Mouse (Mus musculus): ENCODE measurements at regions not wholly inside any gene's neighbourhood (a gene's known extent, or its start where the extent isn't known, plus 50 kb on each side); places are given as distances from the start of the nearest gene placed in this dataset.

DNA sequence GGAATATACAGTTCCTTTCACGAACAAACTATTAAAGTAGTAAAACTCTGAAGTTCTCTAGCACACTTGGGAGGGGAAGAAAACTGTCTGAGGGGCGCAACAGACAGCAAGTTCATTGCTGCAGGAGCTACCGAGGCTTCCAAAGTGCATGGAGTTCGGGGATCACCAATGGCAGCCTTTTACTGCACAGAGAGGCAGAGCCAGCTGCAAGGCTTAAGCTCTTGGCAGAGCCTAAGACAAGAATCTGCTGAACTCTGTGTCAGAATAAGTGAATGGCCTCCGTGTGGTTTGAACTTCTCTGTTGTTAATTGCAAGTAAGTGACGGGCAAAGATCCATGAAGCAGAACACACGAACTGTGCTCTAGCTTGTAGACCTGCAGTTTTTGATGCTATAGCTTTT lies 656.2 kb downstream of the Slc16a7 start:
- no peaks in the 10 kb centered on the region for H3K9me3 ChIP-seq (ENCODE audit: low read depth, low read length)
- H3K4me3 ChIP-seq (ENCODE audit: low read depth, low read length), result no peak overlapping the region
- H3K27me3 ChIP-seq (ENCODE audit: insufficient read depth, low read length), result no peaks in the 10 kb centered on the region
- 72% methylated on average over 7 of the region's 7 CpGs for WGBS
- no peak for TF ChIP-seq CTCF (IDR thresholded peaks at IDR 0.05; ENCODE audit: low read depth)
- H3K9ac ChIP-seq, result no peak overlapping the region
- ATAC-seq (ENCODE audit: insufficient read depth), result no peak
- H3K4me2 ChIP-seq, result no peak overlapping the region
- no peaks in the 10 kb centered on the region for H3K4me1 ChIP-seq (ENCODE audit: insufficient read depth)
- no peaks in the 10 kb centered on the region for H3K36me3 ChIP-seq (ENCODE audit: insufficient read depth)
- no peak overlapping the region for H3K27ac ChIP-seq (ENCODE audit: low read depth)
- no peak for DNase-seq

DNA sequence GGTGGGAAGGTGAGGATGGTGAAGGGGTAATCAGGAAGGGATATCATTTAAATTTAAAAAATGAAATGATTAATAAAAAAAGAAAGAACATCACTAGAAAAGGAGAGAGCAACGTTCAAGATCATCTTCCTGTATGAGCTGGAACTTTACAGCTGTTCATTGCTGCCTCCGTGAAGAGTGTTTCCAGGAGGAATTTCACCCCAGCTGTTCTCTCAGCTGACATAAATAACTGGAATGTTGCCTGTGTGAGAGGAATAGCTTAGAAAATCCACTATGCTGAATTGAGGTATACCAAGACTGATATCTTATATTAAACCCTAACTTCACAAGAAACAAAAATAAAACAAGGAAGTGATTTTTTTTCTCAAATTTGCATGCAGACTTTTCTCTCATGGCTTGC lies 656.9 kb downstream of the Slc16a7 start:
- WGBS, result 41% methylated on average over 2 of the region's 2 CpGs
- Histone ChIP-seq H3K4me1 (ENCODE audit: insufficient read depth) (no peaks in the 10 kb centered on the region), H3K9me3 (ENCODE audit: low read depth, low read length) (no peaks in the 10 kb centered on the region), H3K4me3 (ENCODE audit: low read depth, low read length) (no peak overlapping the region), H3K27me3 (ENCODE audit: insufficient read depth, low read length) (no peaks in the 10 kb centered on the region), H3K27ac (ENCODE audit: low read depth) (no peak overlapping the region), H3K36me3 (ENCODE audit: insufficient read depth) (no peaks in the 10 kb centered on the region), H3K4me2 (no peak overlapping the region), H3K9ac (no peak overlapping the region)
- DNase-seq (peak; percentile 3), ATAC-seq (ENCODE audit: insufficient read depth) (no peak)
- TF ChIP-seq CTCF (IDR thresholded peaks at IDR 0.05; ENCODE audit: low read depth), result no peak

DNA sequence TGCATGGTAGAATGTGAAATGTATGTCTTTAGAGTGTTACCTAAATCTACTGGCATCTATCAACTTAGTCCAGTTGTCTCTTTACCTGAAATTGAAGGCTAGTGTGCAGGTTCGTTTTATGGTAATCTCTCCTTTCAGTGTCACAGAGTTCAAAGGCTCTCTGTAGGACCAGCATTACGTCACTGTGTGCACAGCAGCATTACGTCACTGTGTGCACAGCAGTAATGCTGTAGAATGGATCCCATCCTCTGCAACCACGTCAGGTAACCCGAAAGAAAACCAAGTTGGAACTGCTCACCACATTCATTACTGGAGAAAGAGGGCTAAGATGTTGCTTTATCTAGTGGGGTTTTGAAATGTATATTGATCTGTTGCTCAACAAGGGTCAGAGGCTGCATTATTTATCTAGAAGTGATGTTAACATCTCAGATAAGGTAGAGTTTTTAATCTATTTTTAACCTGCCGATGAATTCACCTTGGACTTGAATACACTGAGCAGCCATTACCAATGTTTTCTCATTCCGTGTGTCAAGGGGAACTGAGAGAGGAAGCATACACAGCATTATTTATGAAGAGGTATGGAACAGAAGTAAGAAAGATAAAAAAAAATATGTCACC lies 657.9 kb downstream of the Slc16a7 start:
- no peak overlapping the region for H3K4me2 ChIP-seq
- H3K9me3 ChIP-seq (ENCODE audit: low read depth, low read length), result no peaks in the 10 kb centered on the region
- no peaks in the 10 kb centered on the region for H3K36me3 ChIP-seq (ENCODE audit: insufficient read depth)
- no peak overlapping the region for H3K27ac ChIP-seq (ENCODE audit: low read depth)
- 61% methylated on average over 7 of the region's 7 CpGs for WGBS
- no peaks in the 10 kb centered on the region for H3K4me1 ChIP-seq (ENCODE audit: insufficient read depth)
- H3K27me3 ChIP-seq (ENCODE audit: insufficient read depth, low read length), result no peaks in the 10 kb centered on the region
- DNase-seq (no peak), ATAC-seq (ENCODE audit: insufficient read depth) (no peak)
- TF ChIP-seq CTCF (IDR thresholded peaks at IDR 0.05; ENCODE audit: low read depth), result no peak
- H3K9ac ChIP-seq, result no peak overlapping the region
- no peak overlapping the region for H3K4me3 ChIP-seq (ENCODE audit: low read depth, low read length)

DNA sequence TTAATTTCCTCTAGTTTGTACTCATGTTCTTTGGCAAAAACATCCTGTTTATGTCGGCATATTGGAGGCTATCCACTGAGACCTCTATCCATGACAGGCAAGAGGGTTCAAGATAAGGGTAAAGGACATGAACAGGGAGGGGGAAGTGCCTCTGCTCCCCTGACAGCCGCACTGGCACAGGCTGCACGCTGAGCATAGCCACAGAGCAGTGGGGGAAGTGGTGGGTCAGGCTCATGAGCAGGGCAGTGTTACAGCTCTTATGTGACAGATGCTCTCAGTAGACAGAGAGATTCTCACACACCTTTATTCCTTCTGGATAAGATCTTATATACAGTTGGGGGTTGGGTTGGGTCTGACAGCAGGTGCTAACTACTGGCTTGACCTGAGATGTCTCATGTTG lies 676.6 kb downstream of the Slc16a7 start:
- Histone ChIP-seq H3K27ac (ENCODE audit: low read depth) (no peak overlapping the region), H3K9ac (no peak overlapping the region), H3K4me3 (ENCODE audit: low read depth, low read length) (no peak overlapping the region), H3K9me3 (ENCODE audit: low read depth, low read length) (no peaks in the 10 kb centered on the region), H3K4me1 (ENCODE audit: insufficient read depth) (no peaks in the 10 kb centered on the region), H3K36me3 (ENCODE audit: insufficient read depth) (no peaks in the 10 kb centered on the region), H3K27me3 (ENCODE audit: insufficient read depth, low read length) (no peaks in the 10 kb centered on the region), H3K4me2 (no peak overlapping the region)
- ATAC-seq (ENCODE audit: insufficient read depth) (no peak), DNase-seq (no peak)
- WGBS, result 77% methylated on average over 3 of the region's 3 CpGs
- no peak for TF ChIP-seq CTCF (IDR thresholded peaks at IDR 0.05; ENCODE audit: low read depth)

DNA sequence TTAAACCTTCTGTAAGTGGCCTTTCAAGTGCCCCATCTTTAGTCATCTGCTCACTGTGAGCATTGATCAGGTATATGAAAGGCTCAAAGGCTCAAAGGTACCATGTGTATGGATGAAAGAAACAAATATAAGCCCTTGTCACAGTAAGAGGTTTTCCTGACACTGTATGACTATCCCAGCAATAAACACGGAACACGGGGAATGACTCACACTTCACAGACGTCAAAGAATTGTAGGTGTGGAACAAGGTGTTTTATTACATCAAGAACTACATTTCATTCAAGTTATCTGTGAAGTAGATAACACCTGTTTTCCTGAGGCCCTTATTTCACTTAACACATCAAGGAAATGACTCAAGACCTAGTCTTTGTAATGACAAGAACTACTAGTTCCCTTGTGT lies 678.3 kb downstream of the Slc16a7 start:
- Histone ChIP-seq H3K9me3 (ENCODE audit: low read depth, low read length) (no peaks in the 10 kb centered on the region), H3K36me3 (ENCODE audit: insufficient read depth) (no peaks in the 10 kb centered on the region), H3K4me1 (ENCODE audit: insufficient read depth) (no peaks in the 10 kb centered on the region), H3K27ac (ENCODE audit: low read depth) (no peak overlapping the region), H3K4me2 (no peak overlapping the region), H3K4me3 (ENCODE audit: low read depth, low read length) (no peak overlapping the region), H3K27me3 (ENCODE audit: insufficient read depth, low read length) (no peaks in the 10 kb centered on the region), H3K9ac (no peak overlapping the region)
- ATAC-seq (ENCODE audit: insufficient read depth), result no peak
- 86% methylated on average over 3 of the region's 3 CpGs for WGBS
- DNase-seq, result no peak
- no peak for TF ChIP-seq CTCF (IDR thresholded peaks at IDR 0.05; ENCODE audit: low read depth)

DNA sequence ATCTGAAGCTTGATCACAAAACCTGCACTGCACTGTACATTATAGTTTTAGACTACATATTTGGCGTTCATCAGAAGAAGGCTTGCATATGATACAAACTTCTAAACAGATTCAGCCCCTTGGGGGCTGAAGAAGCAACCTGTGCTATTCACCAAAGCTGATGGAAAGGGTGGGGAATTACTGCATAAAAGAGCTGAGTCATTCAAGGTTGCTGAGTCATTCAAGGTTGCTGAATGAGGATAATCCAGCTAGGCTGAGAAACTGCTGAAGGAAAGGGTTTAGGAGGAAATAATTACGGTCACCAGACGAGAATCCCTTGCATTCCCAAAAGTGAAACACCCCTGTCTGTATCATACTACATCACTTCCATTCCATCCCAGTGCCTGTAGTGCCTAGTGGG lies 679.4 kb downstream of the Slc16a7 start:
- Histone ChIP-seq H3K9ac (no peak overlapping the region), H3K4me1 (ENCODE audit: insufficient read depth) (no peaks in the 10 kb centered on the region), H3K36me3 (ENCODE audit: insufficient read depth) (no peaks in the 10 kb centered on the region), H3K4me2 (no peak overlapping the region), H3K9me3 (ENCODE audit: low read depth, low read length) (no peaks in the 10 kb centered on the region), H3K4me3 (ENCODE audit: low read depth, low read length) (no peak overlapping the region), H3K27ac (ENCODE audit: low read depth) (no peak overlapping the region), H3K27me3 (ENCODE audit: insufficient read depth, low read length) (no peaks in the 10 kb centered on the region)
- 76% methylated on average over 3 of the region's 3 CpGs for WGBS
- no peak for TF ChIP-seq CTCF (IDR thresholded peaks at IDR 0.05; ENCODE audit: low read depth)
- DNase-seq (no peak), ATAC-seq (ENCODE audit: insufficient read depth) (no peak)

DNA sequence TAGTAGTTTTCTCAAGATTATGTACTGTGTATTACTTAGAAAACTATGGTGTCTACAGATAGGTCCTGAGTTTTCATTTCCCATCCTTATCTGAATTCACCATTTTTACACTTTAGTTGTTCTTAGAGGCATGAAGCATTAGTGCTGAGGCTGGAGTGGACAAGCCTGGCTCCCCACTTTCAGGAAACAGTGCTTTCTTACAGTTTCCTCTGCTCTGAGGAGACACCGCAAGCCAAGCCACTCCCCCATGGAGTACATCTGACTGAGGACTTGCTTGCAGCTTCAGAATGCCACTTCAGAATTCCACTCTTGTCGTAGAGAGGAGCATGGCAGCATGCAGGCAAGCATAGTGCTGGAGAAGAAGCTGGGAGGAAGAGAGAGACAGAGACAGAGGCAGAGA lies 682.6 kb downstream of the Slc16a7 start:
- Histone ChIP-seq H3K27me3 (ENCODE audit: insufficient read depth, low read length) (no peaks in the 10 kb centered on the region), H3K9me3 (ENCODE audit: low read depth, low read length) (no peaks in the 10 kb centered on the region), H3K4me2 (no peak overlapping the region), H3K27ac (ENCODE audit: low read depth) (no peak overlapping the region), H3K36me3 (ENCODE audit: insufficient read depth) (no peaks in the 10 kb centered on the region), H3K4me3 (ENCODE audit: low read depth, low read length) (no peak overlapping the region), H3K4me1 (ENCODE audit: insufficient read depth) (no peaks in the 10 kb centered on the region), H3K9ac (no peak overlapping the region)
- 51% methylated on average over 2 of the region's 2 CpGs for WGBS
- TF ChIP-seq CTCF (IDR thresholded peaks at IDR 0.05; ENCODE audit: low read depth), result no peak
- ATAC-seq (ENCODE audit: insufficient read depth) (no peak), DNase-seq (no peak)
